Mouse (Mus musculus) stomach, embryonic 15.5 days (tissue): ENCODE results near the gene Rassf5. TPM values are rescaled to one million over a fixed set of nuclear protein-coding genes. Genes with fewer than 3 reads are reported as not detected.
A peak's percentile ranks its signal among the peaks of the same experiment; 100 is the strongest.

ENCODE experiments used
- ATAC-seq: fragments of 200-750 bp; cut with Nextera tagmentation; 2 replicates; pipeline ENCODE4 v1.8.0; 2017; ENCODE audit warnings: low read depth, moderate number of reproducible peaks, moderate TSS enrichment; ENCODE audit not compliant: insufficient read depth, low FRiP score
- H3K27ac ChIP-seq: fragments of 300-500 bp; sonication (generic); 2 replicates; pipeline ENCODE4 v1.5.1; 2015; ENCODE audit warnings: mild to moderate bottlenecking, inconsistent platforms
- H3K27me3 ChIP-seq: fragments of 300-500 bp; sonication (generic); replicated peaks from 2 replicates; pipeline ENCODE4 v1.6.1; 2015; ENCODE audit warnings: inconsistent platforms
- H3K36me3 ChIP-seq: fragments of 300-500 bp; sonication (generic); 2 replicates; pipeline ENCODE4 v1.6.1; 2015; ENCODE audit warnings: inconsistent platforms
- H3K4me1 ChIP-seq: fragments of 300-500 bp; sonication (generic); 2 replicates; pipeline ENCODE4 v1.6.1; 2015; ENCODE audit warnings: inconsistent platforms
- H3K4me2 ChIP-seq: fragments of 300-500 bp; sonication (generic); 2 replicates; pipeline ENCODE4 v1.6.1; 2015; ENCODE audit warnings: mild to moderate bottlenecking, inconsistent platforms
- H3K4me3 ChIP-seq: fragments of 300-500 bp; sonication (generic); replicated peaks from 2 replicates; pipeline ENCODE4 v1.5.1; 2015; ENCODE audit warnings: inconsistent platforms
- H3K9ac ChIP-seq: fragments of 300-500 bp; sonication (generic); 2 replicates; pipeline ENCODE4 v1.6.1; 2015; ENCODE audit warnings: inconsistent platforms
- H3K9me3 ChIP-seq: fragments of 300-500 bp; sonication (generic); 2 replicates; pipeline ENCODE4 v1.6.1; 2016; ENCODE audit warnings: inconsistent platforms
- WGBS: fragments of 180-500 bp; shearing (Covaris S2); methylation state at CpG from one replicate; pipeline ENCODE4 v1.1.7; 2015; 5-methylcytosine and 5-hydroxymethylcytosine counted together
- polyA plus RNA-seq: library from polyadenylated mRNA; unstranded; fragments of >200 nt; fragmentation: Nextera tagmentation; extraction: Ambion mirVana; gene quantifications from 2 replicates; pipeline ENCODE4 v1.2.1, GENCODE M21; 2015

Gene Rassf5
- polyA plus RNA-seq, 1 experiment from 2014 or later = 5.7 TPM

- Histone ChIP-seq H3K4me2 (no peak overlapping the region), H3K4me1 (peaks cover 19% of the 10 kb centered on the region; the same call in 1 of the 2 replicates), H3K9me3 (no peaks in the 10 kb centered on the region), H3K27me3 (no peaks in the 10 kb centered on the region), H3K9ac (no peak overlapping the region), H3K4me3 (no peak overlapping the region), H3K27ac (no peak overlapping the region), H3K36me3 (no peaks in the 10 kb centered on the region)
- 70% methylated on average over 13 of the region's 13 CpGs for WGBS
- no peak for ATAC-seq
Measured at GRCm38 (mm10) chr1:131185821-131186506, 59.1 kb downstream of the Rassf5 start.

- H3K36me3 ChIP-seq = no peaks in the 10 kb centered on the region
- H3K4me1 ChIP-seq = peaks cover 19% of the 10 kb centered on the region; the same call in 1 of the 2 replicates
- H3K27me3 ChIP-seq = no peaks in the 10 kb centered on the region
- no peaks in the 10 kb centered on the region for H3K9me3 ChIP-seq
- H3K4me2 ChIP-seq = no peak overlapping the region
- 69% methylated on average over 8 of the region's 8 CpGs for WGBS
- no peak for ATAC-seq
- 0 out of 2 replicates have a peak overlapping the region, but pooled peaks have one; percentile 42 for H3K27ac ChIP-seq
- no peak overlapping the region for H3K9ac ChIP-seq
- H3K4me3 ChIP-seq = no peak overlapping the region
Measured at GRCm38 (mm10) chr1:131184956-131185660, 60.0 kb downstream of the Rassf5 start.

GRCm38 (mm10) chr1:131184253-131184955, 60.7 kb downstream of the Rassf5 start:
- Histone ChIP-seq H3K27ac (peak overlapping the region; percentile 58), H3K4me1 (peaks cover 19% of the 10 kb centered on the region; the same call in 1 of the 2 replicates), H3K4me2 (no peak overlapping the region), H3K4me3 (no peak overlapping the region), H3K27me3 (no peaks in the 10 kb centered on the region), H3K9ac (no peak overlapping the region), H3K36me3 (peaks cover 6% of the 10 kb centered on the region; the same call in 1 of the 2 replicates), H3K9me3 (no peaks in the 10 kb centered on the region)
- 61% methylated on average over 9 of the region's 9 CpGs for WGBS
- ATAC-seq = no peak

- Histone ChIP-seq H3K36me3 (peaks cover 6% of the 10 kb centered on the region; the same call in 1 of the 2 replicates), H3K27ac (no peak overlapping the region), H3K27me3 (no peaks in the 10 kb centered on the region), H3K9me3 (no peaks in the 10 kb centered on the region), H3K4me3 (no peak overlapping the region), H3K4me2 (no peak overlapping the region), H3K9ac (no peak overlapping the region), H3K4me1 (peaks cover 18% of the 10 kb centered on the region; the same call in 1 of the 2 replicates)
- ATAC-seq = no peak
- 83% methylated on average over 7 of the region's 7 CpGs for WGBS
Measured at GRCm38 (mm10) chr1:131183201-131183600, 61.9 kb downstream of the Rassf5 start.

- Histone ChIP-seq H3K4me2 (no peak overlapping the region), H3K27ac (no peak overlapping the region), H3K36me3 (peaks cover 13% of the 10 kb centered on the region; the same call in 1 of the 2 replicates), H3K4me3 (no peak overlapping the region), H3K4me1 (peaks cover 15% of the 10 kb centered on the region; the same call in 1 of the 2 replicates), H3K9me3 (no peaks in the 10 kb centered on the region), H3K9ac (no peak overlapping the region), H3K27me3 (no peaks in the 10 kb centered on the region)
- no peak for ATAC-seq
- 64% methylated on average over 9 of the region's 9 CpGs for WGBS
Measured at GRCm38 (mm10) chr1:131181642-131182527, 63.2 kb downstream of the Rassf5 start.

GRCm38 (mm10) chr1:131180386-131180785, 64.7 kb downstream of the Rassf5 start:
- Histone ChIP-seq H3K36me3 (peaks cover 22% of the 10 kb centered on the region; the same call in 1 of the 2 replicates), H3K4me2 (no peak overlapping the region), H3K27me3 (no peaks in the 10 kb centered on the region), H3K9ac (no peak overlapping the region), H3K27ac (peak overlapping the region; percentile 54), H3K4me1 (peaks cover 15% of the 10 kb centered on the region; the same call in 1 of the 2 replicates), H3K9me3 (no peaks in the 10 kb centered on the region), H3K4me3 (no peak overlapping the region)
- WGBS = 90% methylated on average over 7 of the region's 7 CpGs
- no peak for ATAC-seq

- Histone ChIP-seq H3K4me3 (no peak overlapping the region), H3K36me3 (peaks cover 27% of the 10 kb centered on the region; the same call in 1 of the 2 replicates), H3K4me1 (no peaks in the 10 kb centered on the region), H3K9me3 (no peaks in the 10 kb centered on the region), H3K9ac (no peak overlapping the region), H3K27me3 (no peaks in the 10 kb centered on the region), H3K4me2 (no peak overlapping the region), H3K27ac (no peak overlapping the region)
- ATAC-seq = no peak
- 78% methylated on average over 5 of the region's 5 CpGs for WGBS
Measured at GRCm38 (mm10) chr1:131178083-131178482, 67.0 kb downstream of the Rassf5 start.

- no peak for ATAC-seq
- H3K27ac ChIP-seq = no peak overlapping the region
- H3K4me3 ChIP-seq = no peak overlapping the region
- no peaks in the 10 kb centered on the region for H3K9me3 ChIP-seq
- no peak overlapping the region for H3K4me2 ChIP-seq
- H3K4me1 ChIP-seq = no peaks in the 10 kb centered on the region
- H3K27me3 ChIP-seq = no peaks in the 10 kb centered on the region
- 71% methylated on average over 4 of the region's 4 CpGs for WGBS
- no peak overlapping the region for H3K9ac ChIP-seq
- peaks cover 35% of the 10 kb centered on the region; the same call in 1 of the 2 replicates for H3K36me3 ChIP-seq
Measured at GRCm38 (mm10) chr1:131177249-131177648, 67.8 kb downstream of the Rassf5 start.

GRCm38 (mm10) chr1:131175819-131176218, 69.2 kb downstream of the Rassf5 start:
- H3K36me3 ChIP-seq = peaks cover 45% of the 10 kb centered on the region; the same call in 1 of the 2 replicates
- 93% methylated on average over 8 of the region's 8 CpGs for WGBS
- H3K27me3 ChIP-seq = no peaks in the 10 kb centered on the region
- no peak overlapping the region for H3K27ac ChIP-seq
- no peak overlapping the region for H3K9ac ChIP-seq
- no peaks in the 10 kb centered on the region for H3K9me3 ChIP-seq
- H3K4me2 ChIP-seq = no peak overlapping the region
- ATAC-seq = no peak
- no peak overlapping the region for H3K4me3 ChIP-seq
- no peaks in the 10 kb centered on the region for H3K4me1 ChIP-seq

GRCm38 (mm10) chr1:131175189-131175588, 69.9 kb downstream of the Rassf5 start:
- H3K4me3 ChIP-seq = no peak overlapping the region
- H3K9me3 ChIP-seq = no peaks in the 10 kb centered on the region
- no peaks in the 10 kb centered on the region for H3K4me1 ChIP-seq
- H3K36me3 ChIP-seq = peaks cover 47% of the 10 kb centered on the region; the same call in 1 of the 2 replicates
- no peaks in the 10 kb centered on the region for H3K27me3 ChIP-seq
- H3K9ac ChIP-seq = no peak overlapping the region
- no peak for ATAC-seq
- no peak overlapping the region for H3K27ac ChIP-seq
- no peak overlapping the region for H3K4me2 ChIP-seq
- WGBS = 96% methylated on average over 1 of the region's 1 CpGs

- 63% methylated on average over 12 of the region's 12 CpGs for WGBS
Measured at GRCm38 (mm10) chr1:131174299-131174861, 70.7 kb downstream of the Rassf5 start.

More at GRCm38 (mm10) chr1:131174299-131174861, 70.7 kb downstream of the Rassf5 start:
- no peak overlapping the region for H3K4me2 ChIP-seq
- H3K27ac ChIP-seq = no peak overlapping the region
- no peak overlapping the region for H3K9ac ChIP-seq
- ATAC-seq = no peak
- no peaks in the 10 kb centered on the region for H3K4me1 ChIP-seq
- peaks cover 43% of the 10 kb centered on the region; the same call in 1 of the 2 replicates for H3K36me3 ChIP-seq
- H3K9me3 ChIP-seq = no peaks in the 10 kb centered on the region
- H3K4me3 ChIP-seq = no peak overlapping the region
- H3K27me3 ChIP-seq = no peaks in the 10 kb centered on the region
